Mouse (Mus musculus) heart, adult 10 weeks (tissue): ENCODE measurements around the gene Il31. TPM values are rescaled to one million over a fixed set of nuclear protein-coding genes. Genes with fewer than 3 reads are reported as not detected.

Experiments
- polyA plus RNA-seq: library from polyadenylated mRNA; stranded (reverse); fragments of 350-450 nt; fragmentation: Illumina TruSeq; extraction: RNeasy Lipid Tissue Mini Kit (QIAGEN cat#74804); gene quantifications from one replicate; pipeline ENCODE4 v1.2.3, GENCODE M21; 2014; ENCODE audit warnings: low read depth, low replicate concordance

The Il31 gene
- not detected for polyA plus RNA-seq

GRCm38 (mm10) chr5:123489112-123489785 lies at the start of gene Il31, which contains the start of gene Lrrc43:
Gene Il31 (minus strand): TSS chr5:123489489.
Gene Lrrc43 (plus strand): TSS chr5:123489305.

GRCm38 (mm10) chr5:123525281-123525680 lies 36.0 kb upstream of the Il31 start, which contains the start of gene Gm49027:
Gene Gm49027 (minus strand): TSS chr5:123525488.

GRCm38 (mm10) chr5:123523692-123524392 lies 34.6 kb upstream of the Il31 start, which contains the start of gene Diablo:
Gene Diablo (minus strand): TSS chr5:123524176.

GRCm38 (mm10) chr5:123510160-123510559 lies 20.9 kb upstream of the Il31 start, which contains the start of gene B3gnt4:
Gene B3gnt4 (plus strand): TSS chr5:123510460.

Other genes with a start within 250 kb of the Il31 start
- 2.1 TPM for gene Wdr66, start 237.4 kb downstream of the Il31 start, polyA plus RNA-seq
- gene Bcl7a, start 145.7 kb downstream of the Il31 start, polyA plus RNA-seq, result 9.8 TPM
- 27.8 TPM for gene Mlxip, start 94.7 kb downstream of the Il31 start, polyA plus RNA-seq
- not detected for gene Lrrc43, start 184 bp downstream of the Il31 start, polyA plus RNA-seq
- not detected for gene B3gnt4, start 21.0 kb upstream of the Il31 start, polyA plus RNA-seq
- 101 TPM for gene Diablo, start 34.7 kb upstream of the Il31 start, polyA plus RNA-seq
- gene Gm49027, start 36.0 kb upstream of the Il31 start, polyA plus RNA-seq, result not detected
- 24.9 TPM for gene Vps33a, start 83.5 kb upstream of the Il31 start, polyA plus RNA-seq
- gene Clip1, start 195.1 kb upstream of the Il31 start, polyA plus RNA-seq, result 192 TPM
- 28.3 TPM for gene Zcchc8, start 231.6 kb upstream of the Il31 start, polyA plus RNA-seq